Mouse (Mus musculus): ENCODE data around the gene Ldhc.

DNA sequence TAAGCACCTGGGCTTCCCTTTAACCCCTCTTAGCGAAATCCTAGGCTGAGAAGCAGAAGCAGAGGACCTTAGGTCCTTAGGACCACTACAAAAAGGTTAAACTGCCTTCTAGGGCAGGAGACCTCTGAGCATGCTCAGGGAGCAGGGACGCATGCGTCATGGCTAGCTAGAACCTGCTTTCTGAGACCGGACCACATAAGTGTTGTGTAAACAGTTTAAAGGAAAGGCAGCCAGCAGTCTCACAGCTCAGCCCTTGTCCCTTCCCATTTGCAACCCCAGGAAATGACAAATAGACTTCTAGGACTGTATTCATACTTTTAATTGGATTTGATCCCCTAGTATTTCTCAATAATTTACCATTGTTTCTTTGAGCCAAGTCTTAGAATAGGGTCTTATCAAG is 20.7 kb upstream of the Ldhc start:
- TF ChIP-seq HCFC1 (IDR thresholded peaks at IDR 0.05; ENCODE audit: low read depth, low read length) = no peak
- TF ChIP-seq MAZ (IDR thresholded peaks at IDR 0.05; ENCODE audit: low read depth, low read length) = no peak
- no peak for TF ChIP-seq EP300 (IDR thresholded peaks at IDR 0.05; ENCODE audit: low read length)
- no peak for TF ChIP-seq POLR2A (IDR thresholded peaks at IDR 0.05; ENCODE audit: low read depth, low read length)
- no peak for TF ChIP-seq CTCF (conservative IDR thresholded peaks at IDR 0.05 in 1 of 2, IDR thresholded peaks at IDR 0.05 in 1 of 2; ENCODE audit: low read depth in 2 of 2, low read length in 2 of 2)
- TF ChIP-seq ELF1 (IDR thresholded peaks at IDR 0.05; ENCODE audit: low read depth, low read length) = no peak
- no peak for TF ChIP-seq USF1 (IDR thresholded peaks at IDR 0.05; ENCODE audit: low read depth, low read length)
- TF ChIP-seq CHD1 (IDR thresholded peaks at IDR 0.05; ENCODE audit: low read depth, low read length) = no peak
- TF ChIP-seq ZKSCAN1 (IDR thresholded peaks at IDR 0.05; ENCODE audit: borderline replicate concordance, low read depth, low read length) = no peak
- TF ChIP-seq TBP (conservative IDR thresholded peaks at IDR 0.05; ENCODE audit: low read depth, low read length) = no peak
- TF ChIP-seq POLR2AphosphoS2 (IDR thresholded peaks at IDR 0.05; ENCODE audit: low read depth, low read length) = no peak
- TF ChIP-seq RCOR1 (conservative IDR thresholded peaks at IDR 0.05; ENCODE audit: low read depth, low read length) = no peak
- TF ChIP-seq IRF4 (IDR thresholded peaks at IDR 0.05; ENCODE audit: low read depth, low read length) = no peak

Measured in CH12.LX (cell line).